In genomic region chr12:33186331-33186730, GRCm38 (mm10) we compare ENCODE assay signal across 20 mouse cellular contexts. TPM values are rescaled to one million over a fixed set of nuclear protein-coding genes. Genes with fewer than 3 reads are reported as not detected.
DNase-seq lines count a peak whose midpoint lies in the region; ATAC-seq and TF ChIP-seq lines count a peak whose summit lies in the region.
"Had no signal": no experiment of that assay in that cellular context is flagged by ENCODE, and none has a peak within 500 bp of the region (broad histone marks: within the 10 kb centered on the region; RNA-seq: fewer than 3 reads in every experiment).

No protein-coding gene starts in this region.

- DNase-seq in adrenal gland, adult 2 months: peak; percentile 56
- no peak for DNase-seq in adrenal gland, adult 8-10 months
- peak; percentile 42 for DNase-seq in kidney, adult 2 months
- no peak for DNase-seq in kidney, adult 9 months
- DNase-seq in ovary, adult 18-20 months (ENCODE audit: low spot score): peak; percentile 37
- DNase-seq in ovary, postnatal 10 days (ENCODE audit: low spot score): no peak
- DNase-seq in forebrain, postnatal 0 days: no peak
- DNase-seq: cerebellum, adult 11 months; cerebellum, postnatal 36 days; kidney, postnatal 14 days; layer of hippocampus, adult 9-11 months; liver, embryonic 13.5 days; thymus, postnatal 36 days had no signal

- ATAC-seq in inflammation-experienced regulatory T-cells, adult 6 months: no peak
- no peak for ATAC-seq in forebrain, postnatal 0 days
- ATAC-seq: forebrain, embryonic 13.5 days had no signal

- H3K27me3 ChIP-seq in kidney, adult 2 months (replicated peaks; ENCODE audit: control insufficient read depth, insufficient read depth, low read length): no peaks in the 10 kb centered on the region
- H3K27me3 ChIP-seq in forebrain, postnatal 0 days (ENCODE audit: insufficient read depth, low read length): no peaks in the 10 kb centered on the region
- H3K27me3 ChIP-seq: forebrain, embryonic 13.5 days; heart, embryonic 13.5 days; hindbrain, embryonic 12.5 days; limb, embryonic 12.5 days; liver, embryonic 13.5 days; midbrain, embryonic 12.5 days had no signal

- no peaks in the 10 kb centered on the region for H3K4me1 ChIP-seq in kidney, adult 2 months (ENCODE audit: control insufficient read depth, insufficient read depth, low read length)
- no peaks in the 10 kb centered on the region for H3K4me1 ChIP-seq in forebrain, postnatal 0 days (ENCODE audit: insufficient read depth)

- H3K9ac ChIP-seq in forebrain, postnatal 0 days: no peak overlapping the region
- H3K9ac ChIP-seq: forebrain, embryonic 13.5 days; heart, embryonic 13.5 days; hindbrain, embryonic 12.5 days; limb, embryonic 12.5 days; liver, embryonic 13.5 days; midbrain, embryonic 12.5 days had no signal

- no peak overlapping the region for H3K27ac ChIP-seq in kidney, adult 2 months (ENCODE audit: insufficient read depth, low read depth, low read length)
- H3K27ac ChIP-seq in forebrain, postnatal 0 days (ENCODE audit: low read depth, low read length): no peak overlapping the region
- H3K27ac ChIP-seq: forebrain, embryonic 13.5 days; heart, embryonic 13.5 days; hindbrain, embryonic 12.5 days; limb, embryonic 12.5 days; liver, embryonic 13.5 days; macrophage; midbrain, embryonic 12.5 days had no signal

- no peak overlapping the region for H3K4me3 ChIP-seq in kidney, adult 2 months (ENCODE audit: insufficient read depth, low read depth, low read length)
- no peak overlapping the region for H3K4me3 ChIP-seq in forebrain, postnatal 0 days (ENCODE audit: low read depth, low read length)
- H3K4me3 ChIP-seq: forebrain, embryonic 13.5 days; heart, embryonic 13.5 days; hindbrain, embryonic 12.5 days; limb, embryonic 12.5 days; liver, embryonic 13.5 days; midbrain, embryonic 12.5 days had no signal

- H3K36me3 ChIP-seq in kidney, adult 2 months (ENCODE audit: control insufficient read depth, insufficient read depth, low read length): no peaks in the 10 kb centered on the region
- H3K36me3 ChIP-seq in forebrain, postnatal 0 days (ENCODE audit: insufficient read depth): no peaks in the 10 kb centered on the region
- H3K36me3 ChIP-seq: heart, embryonic 13.5 days; hindbrain, embryonic 12.5 days; limb, embryonic 12.5 days; liver, embryonic 13.5 days; midbrain, embryonic 12.5 days had no signal

- H3K9me3 ChIP-seq in forebrain, postnatal 0 days (ENCODE audit: low read length): no peaks in the 10 kb centered on the region
- H3K9me3 ChIP-seq: forebrain, embryonic 13.5 days; heart, embryonic 13.5 days; hindbrain, embryonic 12.5 days; limb, embryonic 12.5 days; liver, embryonic 13.5 days; midbrain, embryonic 12.5 days had no signal

- 87% methylated on average over 2 of the region's 2 CpGs for WGBS in kidney, adult 2 months
- WGBS in forebrain, postnatal 0 days: 73% methylated on average over 2 of the region's 2 CpGs

- H3K4me2 ChIP-seq in forebrain, postnatal 0 days (ENCODE audit: low read depth): no peak overlapping the region
- H3K4me2 ChIP-seq: forebrain, embryonic 13.5 days; heart, embryonic 13.5 days; hindbrain, embryonic 12.5 days; limb, embryonic 12.5 days; liver, embryonic 13.5 days; midbrain, embryonic 12.5 days had no signal

- TF ChIP-seq CTCF in kidney, adult 2 months (conservative IDR thresholded peaks at IDR 0.05; ENCODE audit: insufficient read depth, insufficient read length, low read depth, low read length): no peak
- no peak for TF ChIP-seq CTCF in forebrain, postnatal 0 days (IDR thresholded peaks at IDR 0.05; ENCODE audit: low read depth)

- TF ChIP-seq POLR2A in kidney, adult 2 months (IDR thresholded peaks at IDR 0.05; ENCODE audit: low read depth, low read length): no peak

RNA-seq across cellular contexts. Expression of gene Atxn7l1, which starts 38.8 kb away (rescaled TPM):
- 10 to 100 TPM; 30.8 to 31.6 TPM for total RNA-seq in adrenal gland, adult 2 months (2021)
- polyA plus RNA-seq in adrenal gland, adult 2 months (2012; rRNA removed): 19.9 and 21.8 TPM in 2 replicates
- 10 to 100 TPM; 25.2 to 44.6 (median 35.4) TPM for total RNA-seq in adrenal gland, adult 8-10 months (2022)
- polyA plus RNA-seq in kidney, adult 2 months (2012; rRNA removed): 22.0 and 23.7 TPM in 2 replicates
- polyA plus RNA-seq in inflammation-experienced regulatory T-cells, adult 6 months (2017; shearing (Covaris generic)): 10 to 100 TPM; 59.7 to 94.2 (median 92.9) TPM
- total RNA-seq in forebrain, postnatal 0 days (2014; rRNA removed): 16.1 and 23.0 TPM in 2 replicates
- polyA plus RNA-seq in forebrain, postnatal 0 days (2015; fragmentation: Nextera tagmentation; extraction: Ambion mirVana): 18.2 TPM in 2 replicates

Comparison
In these comparisons a context has a peak if more than half of its experiments do, and no peak if none do; other contexts are left out.
1. DNase-seq: peak in adrenal gland, adult 2 months (single experiment), kidney, adult 2 months (single experiment) and ovary, adult 18-20 months (single experiment); none in adrenal gland, adult 8-10 months (single experiment), kidney, adult 9 months (single experiment), ovary, postnatal 10 days (single experiment) and forebrain, postnatal 0 days (single experiment).